Mouse (Mus musculus) spleen, postnatal 36 days (tissue): Measurements from ENCODE around the gene H2bfm.
"Not testable (repeated sequence)": the region's sequence is repeated elsewhere in the genome, so short reads cannot be mapped to it uniquely, and the experiment has no call there.

ENCODE experiments used
- DNase-seq, 2 experiments: peaks; one replicate each; pipeline ENCODE4 v3.0.0; 2022; ENCODE audit warnings: low spot score in 2 of 2, mixed read lengths in 1 of 2

H2bfm gene

DNA sequence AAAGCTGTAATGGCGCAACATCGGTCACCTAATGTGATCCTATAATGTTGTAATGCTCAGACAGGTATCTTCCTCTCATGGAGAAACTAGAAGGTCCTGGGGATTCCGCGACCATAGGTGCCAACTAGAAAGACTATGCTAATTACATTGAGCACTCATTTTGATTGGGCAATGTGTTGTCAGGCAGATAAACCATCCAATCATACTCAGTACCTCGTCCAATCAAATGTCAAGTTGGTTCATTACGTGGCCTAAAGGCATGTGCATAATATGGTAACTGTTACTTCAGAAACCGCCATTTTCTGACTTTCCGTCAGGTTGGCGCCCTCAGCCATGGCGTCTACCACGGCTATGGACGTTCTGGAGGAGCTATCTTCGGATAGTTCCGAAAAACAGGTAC, at the start of gene H2bfm:
TSS of gene H2bfm (plus strand) at position 295 of the 400 bp plus-strand sequence.
- no peak for DNase-seq

- DNase-seq = peak in 1 of 2 experiments; percentile 1
Observed at GRCm38 (mm10) chrX:136895757-136896156, 31.4 kb upstream of the H2bfm start.

- DNase-seq = no peak
Observed at GRCm38 (mm10) chrX:136904369-136904768, 22.8 kb upstream of the H2bfm start.

DNA sequence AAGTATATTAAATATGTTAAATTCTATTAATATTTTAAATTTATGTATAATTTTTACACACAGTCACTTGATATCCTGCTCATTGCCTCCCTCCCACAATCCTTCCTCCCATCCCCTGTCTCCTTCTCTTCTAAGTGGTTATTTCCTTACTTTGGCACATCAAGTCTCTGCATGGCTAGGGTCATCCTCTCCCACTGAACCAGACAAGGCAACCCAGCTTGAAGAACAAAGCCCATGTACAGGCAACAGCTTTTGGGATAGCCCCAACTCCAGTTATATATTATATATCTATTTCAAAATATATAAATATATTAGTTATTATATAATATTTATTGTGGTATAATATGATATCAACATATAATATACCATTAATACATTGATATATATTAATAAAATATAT, 1.3 kb upstream of the H2bfm start:
- DNase-seq = no peak

GRCm38 (mm10) chrX:136937985-136938384, 10.9 kb downstream of the H2bfm start:
- no peak for DNase-seq

- peak in 1 of 2 experiments; percentile 55 for DNase-seq
Observed at GRCm38 (mm10) chrX:136957583-136958279, 30.6 kb downstream of the H2bfm start.

GRCm38 (mm10) chrX:136958300-136958699, 31.2 kb downstream of the H2bfm start:
- not testable (repeated sequence) for DNase-seq

- DNase-seq = no peak
Observed at GRCm38 (mm10) chrX:136959688-136960087, 32.6 kb downstream of the H2bfm start.

DNA sequence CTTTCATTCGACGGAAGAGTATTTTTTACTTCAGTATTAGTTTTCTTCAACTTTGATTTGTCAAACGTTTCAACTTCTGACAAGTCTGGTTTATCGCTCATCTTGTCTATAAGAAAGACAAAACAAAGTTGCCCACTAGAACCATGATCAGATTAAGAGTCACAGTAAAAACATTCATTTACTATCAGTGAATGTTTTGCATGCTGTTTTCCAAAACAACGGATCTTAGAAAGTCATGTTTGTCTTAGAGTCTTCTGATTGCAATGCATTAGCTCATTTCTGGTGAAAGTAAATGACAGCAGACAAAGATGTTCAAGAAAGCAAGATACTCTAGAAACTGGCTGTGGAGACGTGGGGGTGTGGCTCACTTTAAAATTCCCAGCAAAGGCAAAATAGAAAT, 48.3 kb downstream of the H2bfm start, which contains the start of gene Tmsb15b2:
TSS of gene Tmsb15b2 (minus strand) at position 101 of the 400 bp plus-strand sequence.
- not testable (repeated sequence) for DNase-seq

DNA sequence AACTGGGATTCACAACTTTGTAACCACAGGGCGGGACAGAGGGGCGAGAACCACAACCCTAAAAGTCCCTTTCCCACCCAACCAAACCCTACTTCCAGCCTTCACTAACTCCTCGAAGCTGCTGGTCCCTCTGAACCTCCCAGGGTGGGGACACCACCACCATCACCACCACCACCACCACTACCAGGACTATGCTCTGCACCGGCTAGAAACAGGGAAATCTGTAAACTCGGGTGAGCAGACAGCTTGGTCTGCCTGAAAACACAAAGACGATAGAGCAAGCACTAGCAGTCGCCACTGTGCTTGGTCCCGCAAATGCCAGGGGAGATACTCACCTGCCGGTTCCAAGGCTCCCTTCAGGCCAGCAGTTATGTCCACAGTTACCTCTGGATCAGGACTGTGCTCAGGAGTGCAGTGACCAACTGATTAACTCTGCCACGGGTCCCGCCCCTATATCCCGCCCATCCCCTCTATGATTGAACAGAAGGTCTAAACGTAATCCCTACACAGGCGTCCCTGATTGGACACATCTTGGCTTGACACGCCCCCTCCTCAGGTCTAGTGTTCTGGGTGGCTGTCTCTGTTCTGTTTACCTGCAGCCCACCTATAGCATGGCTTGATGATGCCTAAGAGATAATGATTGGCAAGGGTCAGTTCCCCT, 49.4 kb downstream of the H2bfm start, which contains the start of the genes Tmsb15l and Tmsb15b1:
TSS of gene Tmsb15l (minus strand) at position 446 of the 661 bp plus-strand sequence.
TSS of gene Tmsb15b1 (minus strand) at position 451 of the 661 bp plus-strand sequence.
- peak; percentile 64 to 82 for DNase-seq
